Mouse (Mus musculus): ENCODE data around the gene Pcsk5. TPM values are rescaled to one million over a fixed set of nuclear protein-coding genes. Genes with fewer than 3 reads are reported as not detected.

Gene Pcsk5
- polyA plus RNA-seq, 2 experiments = 17.4 to 21.7 TPM

GRCm38 (mm10) chr19:17828414-17828813 is 9.0 kb downstream of the Pcsk5 start:
- ATAC-seq (ENCODE audit: low FRiP score, low read depth) = no peak
- no peak for TF ChIP-seq POLR2A (IDR thresholded peaks at IDR 0.05; ENCODE audit: borderline replicate concordance, extremely low read depth, insufficient read depth, insufficient read length)

GRCm38 (mm10) chr19:17826694-17827093 is 10.7 kb downstream of the Pcsk5 start:
- no peak for DNase-seq (ENCODE audit: low spot score)
- no peak for TF ChIP-seq POLR2A (IDR thresholded peaks at IDR 0.05; ENCODE audit: borderline replicate concordance, extremely low read depth, insufficient read depth, insufficient read length)
- H3K4me2 ChIP-seq (replicated peaks; ENCODE audit: low read depth, low read length, severe bottlenecking) = no peak overlapping the region
- no peaks in the 10 kb centered on the region for H3K9me3 ChIP-seq (ENCODE audit: control insufficient read depth, low read length)
- H3K36me3 ChIP-seq (ENCODE audit: control insufficient read depth, insufficient read depth, low read length) = no peaks in the 10 kb centered on the region
- no peaks in the 10 kb centered on the region for H3K27me3 ChIP-seq (ENCODE audit: control insufficient read depth, insufficient read depth, low read length)
- WGBS = 67% methylated on average over 3 of the region's 3 CpGs
- H3K4me3 ChIP-seq (replicated peaks; ENCODE audit: low read length) = no peak overlapping the region
- no peak overlapping the region for H3K9ac ChIP-seq (ENCODE audit: low read depth, low read length, severe bottlenecking)
- no peak overlapping the region for H3K27ac ChIP-seq (replicated peaks; ENCODE audit: low read depth, low read length)
- H3K4me1 ChIP-seq (ENCODE audit: control insufficient read depth, insufficient read depth, low read length) = peaks cover 8% of the 10 kb centered on the region; the same call in 1 of the 2 replicates
- ATAC-seq (ENCODE audit: low FRiP score, low read depth) = no peak

More at GRCm38 (mm10) chr19:17828414-17828813, 9.0 kb downstream of the Pcsk5 start:
- Histone ChIP-seq H3K9me3 (ENCODE audit: control insufficient read depth, low read length) (no peaks in the 10 kb centered on the region), H3K27me3 (ENCODE audit: control insufficient read depth, insufficient read depth, low read length) (no peaks in the 10 kb centered on the region), H3K36me3 (ENCODE audit: control insufficient read depth, insufficient read depth, low read length) (no peaks in the 10 kb centered on the region), H3K4me1 (ENCODE audit: control insufficient read depth, insufficient read depth, low read length) (peaks cover 8% of the 10 kb centered on the region; the same call in 1 of the 2 replicates), H3K9ac (ENCODE audit: low read depth, low read length, severe bottlenecking) (no peak overlapping the region), H3K4me2 (replicated peaks; ENCODE audit: low read depth, low read length, severe bottlenecking) (no peak overlapping the region), H3K27ac (replicated peaks; ENCODE audit: low read depth, low read length) (no peak overlapping the region), H3K4me3 (replicated peaks; ENCODE audit: low read length) (no peak overlapping the region)
- no peak for DNase-seq (ENCODE audit: low spot score)
- 76% methylated on average over 8 of the region's 8 CpGs for WGBS

DNA sequence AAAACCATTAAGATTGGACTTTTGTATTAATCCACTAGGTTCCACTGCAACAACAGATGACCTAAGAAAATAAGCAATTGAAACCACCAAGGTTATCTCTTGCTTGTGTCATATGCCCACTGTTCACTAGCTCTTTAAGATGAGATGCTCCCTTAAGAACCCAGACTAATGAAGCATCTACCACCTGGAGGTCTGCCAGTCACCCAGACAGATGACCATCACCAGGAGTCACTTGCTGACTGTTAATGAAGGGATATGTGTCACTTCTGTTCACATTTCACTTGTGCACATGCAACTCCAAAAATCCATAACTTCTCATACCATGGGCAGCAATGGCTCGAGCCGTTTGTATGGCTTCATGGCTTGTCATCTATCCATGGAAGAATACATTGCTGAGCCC is 17.4 kb downstream of the Pcsk5 start:
- ATAC-seq (ENCODE audit: low FRiP score, low read depth) = no peak
- Histone ChIP-seq H3K27ac (replicated peaks; ENCODE audit: low read depth, low read length) (no peak overlapping the region), H3K36me3 (ENCODE audit: control insufficient read depth, insufficient read depth, low read length) (no peaks in the 10 kb centered on the region), H3K4me1 (ENCODE audit: control insufficient read depth, insufficient read depth, low read length) (0 out of 2 replicates have a peak, but pooled peaks cover 5% of the 10 kb centered on the region), H3K4me2 (replicated peaks; ENCODE audit: low read depth, low read length, severe bottlenecking) (no peak overlapping the region), H3K27me3 (ENCODE audit: control insufficient read depth, insufficient read depth, low read length) (no peaks in the 10 kb centered on the region), H3K9ac (ENCODE audit: low read depth, low read length, severe bottlenecking) (no peak overlapping the region), H3K4me3 (replicated peaks; ENCODE audit: low read length) (no peak overlapping the region), H3K9me3 (ENCODE audit: control insufficient read depth, low read length) (no peaks in the 10 kb centered on the region)
- 92% methylated on average over 2 of the region's 2 CpGs for WGBS
- DNase-seq (ENCODE audit: low spot score) = no peak
- no peak for TF ChIP-seq POLR2A (IDR thresholded peaks at IDR 0.05; ENCODE audit: borderline replicate concordance, extremely low read depth, insufficient read depth, insufficient read length)

DNA sequence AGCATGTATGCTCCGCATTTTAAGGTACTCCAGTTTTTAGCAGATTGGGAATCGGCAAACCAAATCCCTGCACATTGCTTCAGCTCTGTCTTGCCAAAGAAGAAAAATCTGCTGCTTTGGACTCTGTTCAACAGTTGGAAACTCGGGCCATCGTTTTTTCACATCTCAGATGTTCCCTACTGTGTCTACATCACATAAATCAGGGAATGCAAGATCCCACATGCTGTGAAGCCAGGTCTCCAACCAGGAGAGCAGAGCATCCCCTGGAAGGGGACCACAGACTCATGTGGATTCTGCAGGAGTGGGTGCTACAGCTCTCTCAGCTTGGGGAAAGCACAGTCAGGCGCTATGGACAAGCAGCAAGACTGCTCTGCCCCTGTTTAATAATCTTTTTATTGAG is 18.4 kb downstream of the Pcsk5 start:
- Histone ChIP-seq H3K4me1 (ENCODE audit: control insufficient read depth, insufficient read depth, low read length) (no peaks in the 10 kb centered on the region), H3K27ac (replicated peaks; ENCODE audit: low read depth, low read length) (no peak overlapping the region), H3K27me3 (ENCODE audit: control insufficient read depth, insufficient read depth, low read length) (no peaks in the 10 kb centered on the region), H3K9me3 (ENCODE audit: control insufficient read depth, low read length) (no peaks in the 10 kb centered on the region), H3K4me3 (replicated peaks; ENCODE audit: low read length) (no peak overlapping the region), H3K9ac (ENCODE audit: low read depth, low read length, severe bottlenecking) (no peak overlapping the region), H3K4me2 (replicated peaks; ENCODE audit: low read depth, low read length, severe bottlenecking) (no peak overlapping the region), H3K36me3 (ENCODE audit: control insufficient read depth, insufficient read depth, low read length) (no peaks in the 10 kb centered on the region)
- ATAC-seq (ENCODE audit: low FRiP score, low read depth) (no peak), DNase-seq (ENCODE audit: low spot score) (no peak)
- TF ChIP-seq POLR2A (IDR thresholded peaks at IDR 0.05; ENCODE audit: borderline replicate concordance, extremely low read depth, insufficient read depth, insufficient read length) = no peak
- 63% methylated on average over 5 of the region's 5 CpGs for WGBS

GRCm38 (mm10) chr19:17815062-17815461 is 22.4 kb downstream of the Pcsk5 start:
- no peaks in the 10 kb centered on the region for H3K9me3 ChIP-seq (ENCODE audit: control insufficient read depth, low read length)
- no peak overlapping the region for H3K4me3 ChIP-seq (replicated peaks; ENCODE audit: low read length)
- no peaks in the 10 kb centered on the region for H3K36me3 ChIP-seq (ENCODE audit: control insufficient read depth, insufficient read depth, low read length)
- H3K9ac ChIP-seq (ENCODE audit: low read depth, low read length, severe bottlenecking) = no peak overlapping the region
- WGBS = 67% methylated on average over 3 of the region's 3 CpGs
- H3K27ac ChIP-seq (replicated peaks; ENCODE audit: low read depth, low read length) = no peak overlapping the region
- ATAC-seq (ENCODE audit: low FRiP score, low read depth) (no peak), DNase-seq (ENCODE audit: low spot score) (no peak)
- no peaks in the 10 kb centered on the region for H3K4me1 ChIP-seq (ENCODE audit: control insufficient read depth, insufficient read depth, low read length)
- no peak for TF ChIP-seq POLR2A (IDR thresholded peaks at IDR 0.05; ENCODE audit: borderline replicate concordance, extremely low read depth, insufficient read depth, insufficient read length)
- H3K4me2 ChIP-seq (replicated peaks; ENCODE audit: low read depth, low read length, severe bottlenecking) = no peak overlapping the region
- no peaks in the 10 kb centered on the region for H3K27me3 ChIP-seq (ENCODE audit: control insufficient read depth, insufficient read depth, low read length)
